Mouse (Mus musculus): ENCODE results near the gene Eif2b3. TPM values are rescaled to one million over a fixed set of nuclear protein-coding genes. Genes with fewer than 3 reads are reported as not detected.
A peak's percentile ranks its signal among the peaks of the same experiment; 100 is the strongest.

Eif2b3 gene
- 46.4 and 49.8 TPM in 2 replicates for polyA plus RNA-seq (2015; fragmentation: Nextera tagmentation; extraction: Ambion mirVana)

DNA sequence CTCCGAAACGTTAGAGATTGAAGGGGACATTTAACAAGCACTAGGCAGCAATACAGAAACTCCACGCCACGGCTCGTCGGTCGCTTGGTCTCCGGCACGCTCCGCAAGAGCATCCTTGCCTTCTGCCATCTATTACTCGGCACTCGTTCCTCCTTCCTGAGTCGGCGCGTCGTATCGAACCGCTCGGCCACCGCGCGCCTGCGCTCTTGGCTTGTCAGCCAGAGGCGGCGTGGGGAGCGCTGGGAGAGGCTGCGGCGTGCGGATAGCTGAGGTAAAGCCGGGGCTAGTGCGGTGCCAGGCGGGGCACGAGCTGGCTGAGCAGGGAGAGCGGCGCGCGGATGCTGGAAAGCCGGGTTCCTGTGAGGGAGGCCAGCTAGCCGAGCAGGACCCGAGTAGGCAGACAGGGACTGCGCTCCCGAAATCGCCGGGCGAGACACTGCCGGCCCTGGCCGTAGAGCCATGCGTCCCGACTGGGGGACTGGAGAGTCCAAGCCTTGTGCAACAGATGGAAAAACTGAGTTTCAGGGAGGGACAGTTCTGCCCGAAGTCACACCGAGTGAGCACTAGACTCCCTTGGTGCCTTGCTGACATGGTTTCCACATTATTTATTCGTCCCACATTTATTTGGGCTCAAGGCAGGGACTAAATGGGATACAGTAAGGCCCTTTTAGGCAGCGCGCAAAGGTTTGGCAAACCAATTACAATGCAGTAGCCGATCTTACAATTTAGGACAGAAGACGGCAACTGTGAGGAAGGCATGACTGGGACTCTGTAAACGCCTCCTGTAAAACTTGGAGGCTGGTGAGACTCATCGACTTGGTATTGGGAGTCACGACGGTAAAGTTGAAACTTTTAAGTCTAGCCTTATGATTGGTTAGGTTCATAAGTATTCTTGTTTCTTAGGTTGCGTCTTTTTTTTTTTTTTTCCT lies at the start of gene Eif2b3:
Gene Eif2b3 (plus strand): TSS at position 197 of the 929 bp plus-strand sequence.
- Histone ChIP-seq H3K4me2 (peak within 1 kb of the TSS; percentile 85), H3K27ac (peak within 1 kb of the TSS; percentile 82)

DNA sequence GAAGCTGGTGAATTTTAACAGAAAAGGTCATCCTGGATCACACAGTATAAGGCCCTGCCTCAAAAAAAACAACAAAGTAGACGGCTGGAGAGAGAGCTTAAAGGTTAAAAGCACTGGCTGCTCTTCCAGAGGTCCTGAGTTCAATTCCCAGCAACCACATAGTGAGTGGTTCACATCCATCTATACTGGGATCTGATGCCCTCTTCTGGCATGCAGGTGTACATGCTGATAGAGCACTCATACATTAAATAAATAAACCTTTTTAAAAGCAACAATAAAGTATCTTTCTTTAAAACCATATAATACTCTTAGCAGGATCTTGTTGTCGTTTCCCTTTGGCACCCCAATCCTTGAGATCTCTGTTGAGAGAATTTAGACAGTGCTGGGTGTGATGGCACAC lies 42.7 kb upstream of the Eif2b3 start:
- Histone ChIP-seq H3K36me3 (no peaks in the 10 kb centered on the region), H3K4me2 (no peak overlapping the region), H3K4me1 (replicated peaks) (no peaks in the 10 kb centered on the region), H3K27me3 (no peaks in the 10 kb centered on the region), H3K9me3 (replicated peaks) (no peaks in the 10 kb centered on the region), H3K9ac (no peak overlapping the region), H3K27ac (no peak overlapping the region), H3K4me3 (replicated peaks) (no peak overlapping the region)
- ATAC-seq (ENCODE audit: low read depth) (no peak), DNase-seq (no peak)
- WGBS (ENCODE audit: insufficient replicate concordance) = 36% methylated on average over 2 of the region's 2 CpGs

More for the DNA sequence above, at the start of gene Eif2b3:
- Histone ChIP-seq H3K36me3 (peaks cover 25% of the 10 kb centered on the region), H3K4me3 (replicated peaks) (peak within 1 kb of the TSS; percentile 84), H3K4me1 (replicated peaks) (peaks cover 44% of the 10 kb centered on the region), H3K27me3 (no peaks in the 10 kb centered on the region), H3K9me3 (replicated peaks) (no peaks in the 10 kb centered on the region), H3K9ac (peak within 1 kb of the TSS; percentile 91)
- WGBS (ENCODE audit: insufficient replicate concordance) = under 1% methylated on average over 61 of the region's 61 CpGs
- peak; percentile 91 for DNase-seq
- peak; percentile 98 for ATAC-seq (ENCODE audit: low read depth)

DNA sequence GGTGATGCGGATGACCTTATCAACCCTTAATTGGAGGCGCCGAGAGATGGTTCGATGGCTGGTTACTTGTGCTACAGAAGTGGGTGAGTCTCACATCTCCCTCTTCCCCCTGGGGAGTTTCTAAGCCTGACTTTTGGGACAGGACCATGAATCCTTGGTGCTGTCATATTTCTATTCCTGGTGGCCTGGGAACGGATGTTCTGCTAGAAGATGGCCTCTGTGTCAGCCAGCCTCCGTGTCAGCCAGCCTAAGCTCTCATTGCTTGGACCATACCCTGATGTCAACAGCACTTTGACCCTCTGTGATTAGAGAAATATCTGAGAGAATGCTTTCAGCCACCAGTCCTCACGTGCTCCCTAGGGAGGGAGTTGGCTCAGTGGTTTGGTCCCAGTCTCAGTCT lies 33.5 kb upstream of the Eif2b3 start:
- H3K36me3 ChIP-seq = peaks cover 25% of the 10 kb centered on the region
- H3K9me3 ChIP-seq (replicated peaks) = no peaks in the 10 kb centered on the region
- no peak overlapping the region for H3K27ac ChIP-seq
- ATAC-seq (ENCODE audit: low read depth) (no peak), DNase-seq (no peak)
- H3K9ac ChIP-seq = no peak overlapping the region
- 79% methylated on average over 7 of the region's 7 CpGs for WGBS (ENCODE audit: insufficient replicate concordance)
- H3K27me3 ChIP-seq = no peaks in the 10 kb centered on the region
- H3K4me2 ChIP-seq = no peak overlapping the region
- H3K4me1 ChIP-seq (replicated peaks) = peaks cover 12% of the 10 kb centered on the region
- no peak overlapping the region for H3K4me3 ChIP-seq (replicated peaks)

DNA sequence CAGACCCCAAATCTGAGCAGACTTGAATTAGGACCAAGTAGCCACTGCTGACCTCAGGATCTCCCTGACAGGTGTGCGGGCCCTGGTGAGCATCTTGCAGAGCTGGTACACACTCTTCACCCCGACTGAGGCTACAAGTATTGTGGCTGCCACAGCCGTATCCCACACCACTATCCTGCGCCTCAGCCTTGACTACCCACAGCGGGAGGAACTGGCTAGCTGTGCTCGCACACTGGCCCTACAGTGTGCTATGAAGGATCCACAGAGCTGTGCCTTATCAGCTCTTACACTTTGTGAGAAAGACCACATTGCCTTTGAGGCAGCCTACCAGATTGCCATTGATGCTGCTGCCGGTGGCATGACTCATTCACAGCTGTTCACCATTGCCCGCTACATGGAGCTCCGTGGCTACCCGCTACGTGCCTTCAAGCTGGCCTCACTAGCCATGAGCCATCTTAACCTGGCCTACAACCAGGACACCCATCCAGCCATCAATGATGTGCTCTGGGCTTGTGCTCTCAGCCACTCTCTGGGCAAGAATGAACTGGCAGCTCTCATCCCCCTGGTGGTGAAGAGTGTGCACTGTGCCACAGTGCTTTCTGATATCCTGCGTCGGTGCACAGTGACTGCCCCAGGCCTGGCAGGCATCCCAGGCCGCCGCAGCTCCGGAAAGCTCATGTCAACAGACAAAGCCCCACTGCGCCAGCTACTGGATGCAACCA lies 32.6 kb upstream of the Eif2b3 start:
- 63% methylated on average over 17 of the region's 17 CpGs for WGBS (ENCODE audit: insufficient replicate concordance)
- Histone ChIP-seq H3K27ac (no peak overlapping the region), H3K36me3 (peaks cover 34% of the 10 kb centered on the region), H3K27me3 (no peaks in the 10 kb centered on the region), H3K4me3 (replicated peaks) (no peak overlapping the region), H3K4me1 (replicated peaks) (peaks cover 21% of the 10 kb centered on the region), H3K9me3 (replicated peaks) (no peaks in the 10 kb centered on the region), H3K9ac (no peak overlapping the region), H3K4me2 (no peak overlapping the region)
- DNase-seq = peak; percentile 37
- peak; percentile 68 for ATAC-seq (ENCODE audit: low read depth)

DNA sequence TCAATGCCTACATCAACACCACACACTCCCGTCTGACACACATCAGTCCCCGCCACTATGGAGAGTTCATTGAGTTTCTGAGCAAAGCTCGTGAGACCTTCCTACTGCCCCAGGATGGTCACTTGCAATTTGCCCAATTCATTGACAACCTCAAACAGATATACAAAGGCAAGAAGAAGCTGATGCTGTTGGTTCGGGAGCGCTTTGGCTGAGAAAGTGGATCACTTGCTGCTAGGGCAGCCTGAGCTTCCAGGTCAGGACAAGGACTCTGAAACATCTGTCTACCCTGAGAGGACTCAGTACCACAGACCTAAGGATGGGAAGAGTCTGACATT lies 32.1 kb upstream of the Eif2b3 start:
- peaks cover 39% of the 10 kb centered on the region for H3K36me3 ChIP-seq
- H3K4me3 ChIP-seq (replicated peaks) = no peak overlapping the region
- H3K9ac ChIP-seq = no peak overlapping the region
- H3K4me1 ChIP-seq (replicated peaks) = peaks cover 26% of the 10 kb centered on the region
- no peak overlapping the region for H3K4me2 ChIP-seq
- ATAC-seq (ENCODE audit: low read depth) (no peak), DNase-seq (no peak)
- no peaks in the 10 kb centered on the region for H3K9me3 ChIP-seq (replicated peaks)
- no peaks in the 10 kb centered on the region for H3K27me3 ChIP-seq
- no peak overlapping the region for H3K27ac ChIP-seq
- 74% methylated on average over 5 of the region's 5 CpGs for WGBS (ENCODE audit: insufficient replicate concordance)

DNA sequence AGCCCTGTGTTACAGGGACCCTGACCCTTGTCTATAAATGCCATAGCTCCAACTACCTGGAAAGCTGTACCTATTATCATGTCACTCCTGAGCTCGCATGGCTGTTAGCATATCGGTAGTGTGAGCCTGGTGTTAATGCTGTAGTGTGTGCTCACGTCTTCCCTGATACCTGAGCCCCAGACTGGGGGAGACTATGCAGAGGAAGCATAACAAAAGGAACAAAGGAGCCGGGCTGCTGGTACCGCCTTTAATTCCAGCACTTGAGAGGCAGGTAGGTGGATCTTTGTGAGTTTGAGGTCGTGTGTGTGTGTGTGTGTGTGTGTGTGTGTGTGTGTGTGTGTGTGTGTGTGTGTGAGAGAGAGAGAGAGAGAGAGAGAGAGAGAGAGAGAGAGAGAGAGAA lies 29.5 kb upstream of the Eif2b3 start:
- no peak overlapping the region for H3K4me2 ChIP-seq
- H3K4me1 ChIP-seq (replicated peaks) = peaks cover 41% of the 10 kb centered on the region
- H3K9ac ChIP-seq = no peak overlapping the region
- 83% methylated on average over 6 of the region's 6 CpGs for WGBS (ENCODE audit: insufficient replicate concordance)
- ATAC-seq (ENCODE audit: low read depth) = no peak
- no peaks in the 10 kb centered on the region for H3K9me3 ChIP-seq (replicated peaks)
- DNase-seq = no peak
- H3K36me3 ChIP-seq = peaks cover 51% of the 10 kb centered on the region
- no peaks in the 10 kb centered on the region for H3K27me3 ChIP-seq
- no peak overlapping the region for H3K27ac ChIP-seq
- H3K4me3 ChIP-seq (replicated peaks) = no peak overlapping the region

DNA sequence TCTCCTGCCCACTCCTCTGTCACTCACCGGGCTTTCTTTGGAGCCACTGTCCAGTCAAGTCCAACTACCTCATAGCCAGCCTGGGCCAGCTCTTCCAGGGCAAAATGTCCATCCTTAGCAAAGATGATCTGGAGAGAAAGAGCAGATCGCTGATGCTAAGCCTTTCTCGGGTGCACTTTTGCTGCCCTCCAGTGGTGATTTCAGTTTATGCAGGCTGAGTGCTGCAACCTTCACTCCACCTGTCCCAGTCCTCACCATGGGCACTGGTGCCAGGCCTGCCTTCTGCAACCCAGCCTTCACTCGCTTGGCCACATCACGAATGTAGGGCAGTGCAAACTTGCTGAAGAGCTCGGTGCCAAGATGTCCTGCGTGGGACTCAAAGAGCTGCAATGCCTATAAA lies 27.8 kb upstream of the Eif2b3 start:
- Histone ChIP-seq H3K9ac (peak overlapping the region; percentile 97), H3K4me2 (peak overlapping the region; percentile 87), H3K9me3 (replicated peaks) (no peaks in the 10 kb centered on the region), H3K27me3 (no peaks in the 10 kb centered on the region), H3K27ac (peak overlapping the region; percentile 99), H3K36me3 (peaks cover 51% of the 10 kb centered on the region), H3K4me3 (replicated peaks) (peak overlapping the region; percentile 90), H3K4me1 (replicated peaks) (peaks cover 53% of the 10 kb centered on the region)
- ATAC-seq (ENCODE audit: low read depth) (no peak), DNase-seq (peak; percentile 69)
- 16% methylated on average over 7 of the region's 7 CpGs for whole genome bisulfite sequencing (ENCODE audit: insufficient replicate concordance)

DNA sequence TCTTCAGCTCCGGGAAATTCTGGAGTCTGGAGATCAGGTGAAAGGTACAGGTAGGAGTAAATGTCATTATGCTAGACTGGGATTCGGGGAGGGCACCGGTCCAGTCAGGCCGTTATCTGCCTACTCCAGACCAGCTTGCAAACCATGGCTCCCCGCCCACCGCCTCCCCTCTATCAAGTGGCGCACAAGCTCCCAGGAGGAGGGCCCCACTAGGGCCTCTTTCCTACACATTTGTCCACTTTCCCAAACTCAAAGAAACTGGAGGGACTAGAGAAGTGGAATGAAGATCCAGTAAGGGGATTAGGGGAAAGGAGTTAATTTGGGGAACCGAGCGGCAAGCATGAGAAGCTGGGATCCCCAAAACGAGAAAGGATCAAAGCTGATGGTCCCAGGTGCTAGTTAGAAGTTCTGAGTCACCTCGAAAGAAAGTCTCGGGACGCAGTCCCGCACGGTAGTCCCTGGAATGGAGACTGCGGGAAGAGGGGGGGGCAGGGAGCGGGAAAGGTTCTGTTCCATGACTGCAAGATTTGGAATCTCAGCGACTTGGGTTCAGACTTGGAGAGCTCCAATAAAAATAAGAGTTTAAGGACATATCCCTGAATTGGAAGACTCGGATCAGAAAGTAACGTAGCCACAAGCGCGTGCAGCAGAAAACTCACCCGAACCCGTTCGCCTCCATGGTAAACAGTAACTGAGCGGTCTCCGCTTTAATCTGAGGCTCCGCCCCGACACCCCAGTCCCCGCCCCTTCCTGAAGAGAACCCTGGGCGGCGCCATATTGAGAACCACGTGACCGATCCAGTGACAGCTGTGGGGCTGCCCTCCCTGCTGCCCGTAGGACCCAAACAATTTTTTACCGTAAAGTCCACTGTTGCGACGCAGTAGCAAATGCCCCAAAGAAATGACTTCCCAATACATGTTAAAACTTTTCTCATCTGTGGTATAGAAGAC lies 25.3 kb upstream of the Eif2b3 start, which contains the start of gene Urod:
Gene Urod (minus strand): TSS at position 742 of the 950 bp plus-strand sequence.
- Histone ChIP-seq H3K27ac (peak within 1 kb of the TSS; percentile 99), H3K9ac (peak within 1 kb of the TSS; percentile 97), H3K27me3 (no peaks in the 10 kb centered on the region), H3K36me3 (peaks cover 52% of the 10 kb centered on the region), H3K4me3 (replicated peaks) (peak within 1 kb of the TSS; percentile 99), H3K4me1 (replicated peaks) (peaks cover 57% of the 10 kb centered on the region), H3K9me3 (replicated peaks) (no peaks in the 10 kb centered on the region), H3K4me2 (peak within 1 kb of the TSS; percentile 92)
- DNase-seq = peak; percentile 94
- under 1% methylated on average over 38 of the region's 38 CpGs for WGBS (ENCODE audit: insufficient replicate concordance)
- ATAC-seq (ENCODE audit: low read depth) = peak; percentile 91

DNA sequence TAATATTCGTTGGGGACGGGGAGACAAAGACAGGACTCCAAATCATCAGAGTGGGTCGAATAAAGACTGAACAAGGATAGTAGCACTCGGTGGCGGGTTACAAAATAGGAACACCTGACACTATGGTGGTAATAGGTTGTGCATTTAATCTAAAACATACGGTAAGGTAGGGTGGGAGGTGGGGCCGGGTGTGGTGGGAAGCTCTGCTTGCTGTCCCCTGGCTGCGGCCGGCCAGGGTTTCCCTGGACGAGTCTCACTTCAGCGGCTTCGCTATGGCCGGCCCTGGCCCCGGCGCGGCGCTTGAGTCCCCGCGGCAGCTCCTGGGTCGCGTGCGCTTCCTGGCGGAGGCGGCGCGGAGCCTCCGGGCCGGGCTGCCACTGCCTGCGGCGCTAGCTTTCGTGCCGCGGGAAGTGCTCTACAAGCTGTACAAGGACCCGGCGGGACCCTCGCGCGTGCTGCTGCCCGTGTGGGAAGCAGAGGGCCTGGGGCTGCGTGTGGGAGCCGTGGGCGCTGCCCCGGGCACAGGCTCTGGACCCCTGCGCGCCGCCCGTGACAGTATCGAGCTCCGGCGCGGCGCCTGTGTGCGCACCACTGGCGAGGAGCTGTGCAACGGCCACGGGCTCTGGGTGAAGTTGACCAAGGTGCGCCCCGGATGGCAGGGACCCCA lies 23.9 kb upstream of the Eif2b3 start, which contains the start of gene Hectd3:
Gene Hectd3 (plus strand): TSS at position 187 of the 667 bp plus-strand sequence.
- Histone ChIP-seq H3K9me3 (replicated peaks) (no peaks in the 10 kb centered on the region), H3K4me3 (replicated peaks) (peak within 1 kb of the TSS; percentile 99), H3K27me3 (no peaks in the 10 kb centered on the region), H3K36me3 (peaks cover 53% of the 10 kb centered on the region), H3K27ac (peak within 1 kb of the TSS; percentile 99), H3K9ac (peak within 1 kb of the TSS; percentile 97), H3K4me2 (peak within 1 kb of the TSS; percentile 92), H3K4me1 (replicated peaks) (peaks cover 55% of the 10 kb centered on the region)
- ATAC-seq (ENCODE audit: low read depth) (peak; percentile 64), DNase-seq (peak; percentile 68)
- under 1% methylated on average over 57 of the region's 58 CpGs for WGBS (ENCODE audit: insufficient replicate concordance)

DNA sequence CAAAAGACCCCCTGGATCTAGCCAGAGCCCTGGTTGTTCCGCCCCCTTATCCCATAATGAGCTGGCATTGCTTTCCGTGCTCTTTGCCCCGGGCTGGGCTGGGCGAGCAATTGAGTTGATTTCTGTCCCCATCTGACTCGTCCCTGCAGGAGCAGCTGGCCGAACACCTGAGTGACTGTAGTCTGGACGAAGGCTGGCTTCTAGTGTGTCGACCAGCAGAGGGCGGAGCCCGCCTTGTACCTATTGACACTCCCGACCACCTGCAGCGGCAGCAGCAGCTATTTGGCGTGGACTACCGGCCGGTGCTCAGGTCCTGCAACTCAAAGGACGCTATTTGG lies 23.4 kb upstream of the Eif2b3 start:
- Histone ChIP-seq H3K9me3 (replicated peaks) (no peaks in the 10 kb centered on the region), H3K4me1 (replicated peaks) (peaks cover 50% of the 10 kb centered on the region), H3K4me3 (replicated peaks) (peak overlapping the region; percentile 99), H3K27me3 (no peaks in the 10 kb centered on the region), H3K4me2 (peak overlapping the region; percentile 92), H3K36me3 (peaks cover 53% of the 10 kb centered on the region), H3K9ac (peak overlapping the region; percentile 96), H3K27ac (peak overlapping the region; percentile 89)
- WGBS (ENCODE audit: insufficient replicate concordance) = under 1% methylated on average over 16 of the region's 16 CpGs
- ATAC-seq (ENCODE audit: low read depth) (no peak), DNase-seq (peak; percentile 53)

Data from liver, embryonic 13.5 days (tissue).